Mouse (Mus musculus): ENCODE measurements around the gene Sdk1. TPM values are rescaled to one million over a fixed set of nuclear protein-coding genes. Genes with fewer than 3 reads are reported as not detected.
A peak's percentile ranks its signal among the peaks of the same experiment; 100 is the strongest.

The Sdk1 gene
- total RNA-seq, 1 experiment from 2014 or later, result not detected

DNA sequence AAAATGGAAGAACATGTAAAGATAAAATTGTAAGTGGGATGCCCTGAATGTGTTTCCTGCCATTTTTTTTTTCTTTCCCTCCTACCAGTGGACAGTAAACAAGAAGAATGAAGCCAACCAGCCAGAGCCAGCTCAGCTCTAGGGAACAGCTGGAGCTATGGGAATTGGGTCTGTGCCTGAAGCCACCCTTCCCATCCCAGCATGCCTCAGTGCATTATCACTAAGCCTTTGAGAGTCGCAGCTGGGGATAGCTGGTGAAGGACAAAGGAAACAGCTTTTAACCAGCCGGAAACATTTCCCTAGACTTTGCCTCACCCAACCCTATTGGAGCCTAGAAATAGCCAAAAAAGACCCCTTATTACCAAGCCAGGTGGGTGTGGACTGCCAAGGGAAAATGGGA is 675.7 kb downstream of the Sdk1 start:
- no peak for ATAC-seq (ENCODE audit: extremely low read depth, insufficient number of reproducible peaks, low FRiP score, poor library complexity, severe bottlenecking)

- no peak for ATAC-seq (ENCODE audit: extremely low read depth, insufficient number of reproducible peaks, low FRiP score, poor library complexity, severe bottlenecking)
Observed at GRCm38 (mm10) chr5:141939000-141939399, 697.7 kb downstream of the Sdk1 start.

- ATAC-seq (ENCODE audit: extremely low read depth, insufficient number of reproducible peaks, low FRiP score, poor library complexity, severe bottlenecking), result no peak
Observed at GRCm38 (mm10) chr5:141940636-141941035, 699.3 kb downstream of the Sdk1 start.

- no peak for ATAC-seq (ENCODE audit: extremely low read depth, insufficient number of reproducible peaks, low FRiP score, poor library complexity, severe bottlenecking)
Observed at GRCm38 (mm10) chr5:141950791-141951190, 709.5 kb downstream of the Sdk1 start.

DNA sequence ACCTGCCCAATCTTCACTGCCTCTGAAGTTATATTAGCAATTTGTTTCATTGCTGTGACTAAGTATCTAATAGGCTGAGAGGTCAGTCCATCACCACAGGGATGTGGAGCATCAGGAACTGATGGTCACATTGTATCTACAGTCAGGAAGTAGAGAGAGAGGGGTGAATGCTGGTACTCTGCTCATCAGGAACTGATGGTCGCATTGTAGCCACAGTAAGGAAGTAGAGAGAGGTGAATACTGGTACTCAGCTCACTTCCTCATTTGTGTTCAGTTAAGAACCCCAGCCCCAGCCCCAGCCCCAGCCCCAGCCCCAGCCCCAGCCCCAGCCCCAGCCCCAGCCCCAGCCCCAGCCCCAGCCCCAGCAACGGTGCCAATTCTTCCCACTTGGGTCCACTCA is 711.0 kb downstream of the Sdk1 start:
- ATAC-seq (ENCODE audit: extremely low read depth, insufficient number of reproducible peaks, low FRiP score, poor library complexity, severe bottlenecking), result no peak

DNA sequence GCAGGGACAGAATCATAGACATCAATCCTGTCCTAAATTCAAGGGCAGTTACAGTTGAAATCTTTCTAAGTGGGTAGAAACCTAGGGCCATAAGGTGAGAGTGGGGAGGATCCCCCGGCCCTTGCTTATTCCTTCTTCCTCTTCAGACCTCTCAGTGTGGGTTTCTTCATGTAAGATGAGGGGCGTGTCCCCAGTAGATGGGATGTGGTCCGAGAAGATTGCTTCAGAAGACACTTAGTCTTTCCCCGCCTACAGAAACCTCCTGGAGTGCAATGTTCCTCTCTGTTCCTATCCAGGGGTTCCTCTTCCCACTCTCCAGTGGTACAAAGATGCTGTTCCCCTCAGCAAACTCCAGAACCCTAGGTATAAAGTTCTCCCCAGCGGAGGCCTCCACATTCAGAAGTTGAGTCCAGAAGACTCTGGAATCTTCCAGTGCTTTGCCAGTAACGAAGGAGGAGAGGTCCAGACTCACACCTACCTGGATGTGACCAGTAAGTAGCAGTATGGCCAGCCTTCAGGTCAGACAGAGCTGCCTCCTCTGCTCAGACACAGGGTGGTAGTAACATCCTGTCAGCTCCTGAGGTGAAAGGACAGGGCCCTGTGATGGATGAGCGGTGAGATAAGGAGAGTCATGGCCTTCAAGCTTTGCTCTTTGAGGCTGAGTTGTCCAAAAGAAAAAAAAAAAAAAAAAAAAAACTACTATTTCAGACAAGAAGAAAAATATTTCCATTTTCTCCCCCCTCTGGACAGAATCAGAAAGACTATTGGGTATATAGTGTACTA is 711.6 kb downstream of the Sdk1 start:
- ATAC-seq (ENCODE audit: extremely low read depth, insufficient number of reproducible peaks, low FRiP score, poor library complexity, severe bottlenecking), result no peak

- no peak for ATAC-seq (ENCODE audit: extremely low read depth, insufficient number of reproducible peaks, low FRiP score, poor library complexity, severe bottlenecking)
Observed at GRCm38 (mm10) chr5:141971071-141971470, 729.8 kb downstream of the Sdk1 start.

- no peak for ATAC-seq (ENCODE audit: extremely low read depth, insufficient number of reproducible peaks, low FRiP score, poor library complexity, severe bottlenecking)
Observed at GRCm38 (mm10) chr5:141979511-141979910, 738.2 kb downstream of the Sdk1 start.

- ATAC-seq (ENCODE audit: extremely low read depth, insufficient number of reproducible peaks, low FRiP score, poor library complexity, severe bottlenecking), result no peak
Observed at GRCm38 (mm10) chr5:141980746-141981145, 739.5 kb downstream of the Sdk1 start.

DNA sequence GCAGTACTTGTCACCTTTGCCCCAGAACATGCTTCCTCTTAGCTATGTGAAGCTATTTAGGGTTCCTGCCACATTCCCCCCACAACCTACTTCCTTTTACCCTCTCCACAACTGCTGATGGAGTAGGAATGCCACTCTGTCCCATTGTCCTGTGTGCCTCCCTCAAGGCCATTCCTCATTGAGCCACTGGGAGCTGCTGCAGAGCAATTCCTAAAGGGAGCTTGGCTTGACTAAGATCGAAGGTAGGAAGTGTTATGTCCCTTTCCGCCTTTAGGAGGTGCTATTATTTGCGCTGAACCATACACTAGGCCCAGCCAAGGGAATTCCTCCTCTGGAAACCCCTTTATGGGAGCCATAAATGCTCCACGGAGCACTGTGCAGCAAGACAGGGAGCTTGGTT is 743.0 kb downstream of the Sdk1 start:
- no peak for ATAC-seq (ENCODE audit: extremely low read depth, insufficient number of reproducible peaks, low FRiP score, poor library complexity, severe bottlenecking)

- ATAC-seq (ENCODE audit: extremely low read depth, insufficient number of reproducible peaks, low FRiP score, poor library complexity, severe bottlenecking), result 0 out of 2 replicates have a peak, but pooled peaks have one; percentile 30
Observed at GRCm38 (mm10) chr5:141985003-141985402, 743.7 kb downstream of the Sdk1 start.

DNA sequence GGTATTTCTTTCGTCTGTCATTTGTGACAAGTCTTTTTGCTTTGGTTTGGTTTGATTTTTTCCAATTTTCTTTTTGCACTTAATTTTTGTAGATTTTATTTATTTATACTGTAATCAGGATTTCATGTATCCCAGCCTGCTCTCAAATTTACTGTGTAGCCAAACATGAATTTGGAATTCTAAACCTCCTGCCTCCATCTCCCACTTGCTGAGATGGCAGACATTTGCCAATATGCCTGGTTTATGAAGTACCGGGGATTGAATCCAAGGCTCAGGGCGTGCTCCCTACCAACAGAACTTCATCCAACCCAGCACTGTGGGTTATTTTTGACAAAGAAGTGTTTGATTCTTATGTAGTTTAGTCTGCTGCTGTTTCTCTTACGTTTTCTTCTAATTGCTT is 744.3 kb downstream of the Sdk1 start:
- ATAC-seq (ENCODE audit: extremely low read depth, insufficient number of reproducible peaks, low FRiP score, poor library complexity, severe bottlenecking), result no peak

DNA sequence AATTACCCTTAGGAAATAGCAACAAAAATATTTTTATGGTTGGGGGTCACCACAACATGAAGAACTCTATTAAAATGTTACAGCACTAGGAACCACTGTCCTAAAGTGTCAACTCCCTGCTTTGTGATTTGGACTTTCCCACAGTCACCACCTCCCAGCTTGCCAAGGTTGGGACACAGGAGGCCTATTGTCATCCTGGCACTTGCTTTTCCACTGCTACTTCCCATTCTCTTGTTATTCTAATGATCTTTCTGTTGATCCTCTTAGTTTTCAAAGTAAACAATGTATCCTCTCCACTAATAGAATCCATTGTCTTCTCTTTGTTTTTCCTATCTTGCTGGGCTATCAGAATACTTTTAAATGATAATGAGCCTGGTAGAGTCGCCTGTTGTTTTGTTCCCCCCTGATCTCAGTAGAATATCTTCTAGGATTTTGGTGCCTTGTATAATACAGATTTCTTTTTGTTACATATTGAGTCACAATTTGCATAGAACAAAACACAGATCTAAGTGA is 746.1 kb downstream of the Sdk1 start:
- ATAC-seq (ENCODE audit: extremely low read depth, insufficient number of reproducible peaks, low FRiP score, poor library complexity, severe bottlenecking), result no peak

DNA sequence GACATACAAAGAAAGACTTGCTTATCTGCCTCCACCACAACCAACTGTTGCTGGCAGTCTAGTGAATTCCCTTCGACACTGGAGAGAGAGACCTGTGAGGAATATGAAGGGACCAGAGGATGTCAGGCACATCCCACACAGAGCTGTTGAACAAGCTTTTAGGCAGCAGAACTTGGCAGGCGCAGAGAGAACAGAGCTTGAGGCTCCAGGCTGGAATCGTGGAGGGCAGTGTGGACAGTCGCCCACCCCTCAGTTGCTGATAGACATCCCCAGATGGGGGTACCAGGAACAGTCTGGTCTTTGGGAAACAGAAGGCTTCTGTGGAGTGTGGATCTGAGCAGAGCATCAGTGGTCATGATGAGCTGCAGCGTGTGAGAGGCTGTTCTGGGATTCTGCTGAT is 747.4 kb downstream of the Sdk1 start:
- no peak for ATAC-seq (ENCODE audit: extremely low read depth, insufficient number of reproducible peaks, low FRiP score, poor library complexity, severe bottlenecking)

- ATAC-seq (ENCODE audit: extremely low read depth, insufficient number of reproducible peaks, low FRiP score, poor library complexity, severe bottlenecking), result no peak
Observed at GRCm38 (mm10) chr5:141994192-141994591, 752.9 kb downstream of the Sdk1 start.

GRCm38 (mm10) chr5:142000247-142000646 is 759.0 kb downstream of the Sdk1 start:
- ATAC-seq (ENCODE audit: extremely low read depth, insufficient number of reproducible peaks, low FRiP score, poor library complexity, severe bottlenecking), result no peak

DNA sequence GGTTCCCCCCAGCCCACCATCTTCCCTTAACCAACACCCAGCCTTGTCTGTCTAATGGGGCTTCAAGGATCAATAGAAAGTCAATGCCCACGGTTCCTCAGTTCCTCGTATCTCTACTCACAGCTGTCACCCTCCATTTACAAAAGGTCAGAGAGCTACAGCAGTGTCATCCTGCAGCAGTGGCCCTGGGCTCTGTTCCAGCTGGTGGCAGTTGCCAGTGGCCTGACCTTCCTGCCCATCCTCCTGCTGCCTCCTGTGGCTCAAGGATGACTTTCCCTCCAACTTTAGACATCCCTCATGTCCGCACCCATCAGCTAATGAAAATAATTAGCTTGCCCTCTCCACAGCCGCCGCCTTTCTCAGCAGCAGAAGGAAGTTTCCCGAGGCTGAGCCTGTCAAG is 759.8 kb downstream of the Sdk1 start:
- ATAC-seq (ENCODE audit: extremely low read depth, insufficient number of reproducible peaks, low FRiP score, poor library complexity, severe bottlenecking), result no peak

GRCm38 (mm10) chr5:142001973-142002372 is 760.7 kb downstream of the Sdk1 start:
- no peak for ATAC-seq (ENCODE audit: extremely low read depth, insufficient number of reproducible peaks, low FRiP score, poor library complexity, severe bottlenecking)

GRCm38 (mm10) chr5:142010189-142010588 is 768.9 kb downstream of the Sdk1 start:
- no peak for ATAC-seq (ENCODE audit: extremely low read depth, insufficient number of reproducible peaks, low FRiP score, poor library complexity, severe bottlenecking)

DNA sequence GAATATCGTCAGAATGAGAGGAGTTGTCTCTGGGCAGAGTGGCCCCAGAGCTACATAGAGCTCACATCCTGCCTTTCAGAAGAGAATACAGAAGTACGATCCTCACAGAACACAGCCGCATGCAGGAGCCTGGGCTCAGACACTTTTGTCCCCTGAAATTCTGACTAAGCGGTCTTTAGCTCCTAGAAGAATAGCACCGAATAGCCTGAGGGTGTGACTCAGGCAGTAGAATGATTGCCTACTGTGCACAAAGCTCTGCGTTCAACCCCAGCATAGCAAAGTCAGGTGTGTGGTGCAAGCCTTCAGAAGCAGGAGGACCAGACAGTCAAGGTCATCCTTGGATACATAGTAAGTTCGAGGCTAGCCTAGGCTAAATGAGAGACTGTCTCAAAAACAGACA is 775.7 kb downstream of the Sdk1 start:
- ATAC-seq (ENCODE audit: extremely low read depth, insufficient number of reproducible peaks, low FRiP score, poor library complexity, severe bottlenecking), result no peak

All from neutrophil, adult 5-6 weeks (primary cell).